Mouse (Mus musculus) bone marrow, adult 2 months (tissue): ENCODE data around the gene Mgat5b.

Experiments used
- CTCF ChIP-seq: fragments of 200-500 bp; IDR thresholded peaks from 2 replicates; pipeline ENCODE4 v1.5.1; 2011; ENCODE audit warnings: low read length, control low read depth; ENCODE audit not compliant: control insufficient read depth, insufficient read depth
- POLR2A ChIP-seq: fragments of 200-500 bp; IDR thresholded peaks from 2 replicates; pipeline ENCODE4 v1.6.1; 2011; ENCODE audit warnings: low read depth, mild to moderate bottlenecking, control low read depth, low read length, borderline replicate concordance; ENCODE audit not compliant: control insufficient read depth

- TF ChIP-seq POLR2A (no peak), CTCF (no peak)
These were observed 73.3 kb downstream of the Mgat5b start for GRCm38 (mm10) chr11:116991964-116992363.
